Mouse (Mus musculus) liver, adult 2 months (tissue): ENCODE data around the gene Gm10959.

Experiments
- CTCF ChIP-seq: fragments of 200-500 bp; IDR thresholded peaks from 2 replicates; pipeline ENCODE4 v1.5.1; 2011; ENCODE audit warnings: low read depth, low read length, control low read depth
- POLR2A ChIP-seq: fragments of 200-500 bp; IDR thresholded peaks from 2 replicates; pipeline ENCODE4 v1.6.1; 2011; ENCODE audit warnings: low read length, control low read depth; ENCODE audit not compliant: insufficient read depth; ENCODE audit errors: extremely low read depth

- TF ChIP-seq POLR2A (no peak), CTCF (no peak)
Measured at GRCm38 (mm10) chr3:122877543-122877942, 41.6 kb downstream of the Gm10959 start.
